Mouse (Mus musculus) myocyte (in vitro differentiated cells): ENCODE results near the gene B230118H07Rik. TPM values are rescaled to one million over a fixed set of nuclear protein-coding genes. Genes with fewer than 3 reads are reported as not detected.

ENCODE experiments used
- H3K27me3 ChIP-seq: one replicate; pipeline ENCODE4 v1.6.1; 2011; ENCODE audit not compliant: control insufficient read depth, insufficient read depth, insufficient read length
- H3K36me3 ChIP-seq: one replicate; pipeline ENCODE4 v1.6.1; 2011; ENCODE audit not compliant: control insufficient read depth, insufficient read depth
- H3K4me2 ChIP-seq: one replicate; pipeline ENCODE4 v1.6.1; 2011; ENCODE audit warnings: low read depth, control low read depth
- H3K4me3 ChIP-seq: one replicate; pipeline ENCODE4 v1.5.1; 2011; ENCODE audit warnings: mild to moderate bottlenecking, control low read depth, moderate library complexity
- H3K79me2 ChIP-seq: one replicate; pipeline ENCODE4 v1.6.1; 2011; ENCODE audit not compliant: control insufficient read depth, insufficient read depth
- H3ac ChIP-seq: one replicate; pipeline ENCODE4 v1.6.1; 2011; ENCODE audit not compliant: control insufficient read depth, insufficient read length
- CEBPB ChIP-seq: IDR thresholded peaks from 2 replicates; pipeline ENCODE4 v1.6.1; 2011; ENCODE audit warnings: mild to moderate bottlenecking, moderate library complexity; ENCODE audit not compliant: poor library complexity, insufficient read depth, severe bottlenecking
- E2F4 ChIP-seq: IDR thresholded peaks from one replicate; pipeline ENCODE4 v1.6.1; 2011; ENCODE audit warnings: mild to moderate bottlenecking, control low read depth, moderate library complexity; ENCODE audit not compliant: insufficient read depth
- MAX ChIP-seq: IDR thresholded peaks from one replicate; pipeline ENCODE4 v1.6.1; 2011; ENCODE audit warnings: low read depth, mild to moderate bottlenecking, control low read depth
- MYOD1 ChIP-seq, 3 experiments: IDR thresholded peaks; one replicate each; pipeline ENCODE4 v1.6.1; 2011; ENCODE audit warnings: control low read depth in 2 of 3, low read depth in 2 of 3, mild to moderate bottlenecking in 2 of 3, moderate library complexity in 1 of 3; ENCODE audit not compliant: insufficient read length in 2 of 3, control insufficient read depth in 1 of 3
- MYOG ChIP-seq, 3 experiments: IDR thresholded peaks; one replicate each; pipeline ENCODE4 v1.6.1; 2011; ENCODE audit warnings: control low read depth in 2 of 3, low read depth in 2 of 3, mild to moderate bottlenecking in 2 of 3; ENCODE audit not compliant: insufficient read length in 2 of 3, control insufficient read depth in 1 of 3, insufficient read depth in 1 of 3
- POLR2A ChIP-seq: IDR thresholded peaks from one replicate; pipeline ENCODE4 v1.6.1; 2011; ENCODE audit warnings: low read depth, mild to moderate bottlenecking, control low read depth, moderate library complexity; ENCODE audit not compliant: insufficient read length
- POLR2AphosphoS2 ChIP-seq: IDR thresholded peaks from one replicate; pipeline ENCODE4 v1.6.1; 2011; ENCODE audit warnings: low read depth, control low read depth; ENCODE audit not compliant: insufficient read length
- REST ChIP-seq: IDR thresholded peaks from one replicate; pipeline ENCODE4 v1.6.1; 2011; ENCODE audit warnings: mild to moderate bottlenecking, control low read depth, moderate library complexity; ENCODE audit not compliant: insufficient read depth, insufficient read length
- SRF ChIP-seq: IDR thresholded peaks from one replicate; pipeline ENCODE4 v1.6.1; 2011; ENCODE audit warnings: low read depth; ENCODE audit not compliant: control insufficient read depth, insufficient read length
- TCF12 ChIP-seq: IDR thresholded peaks from one replicate; pipeline ENCODE4 v1.6.1; 2011; ENCODE audit warnings: mild to moderate bottlenecking, control low read depth; ENCODE audit not compliant: poor library complexity, insufficient read depth, severe bottlenecking
- TCF3 ChIP-seq: IDR thresholded peaks from one replicate; pipeline ENCODE4 v1.6.1; 2011; ENCODE audit warnings: low read depth, control low read depth; ENCODE audit not compliant: insufficient read length
- USF1 ChIP-seq: IDR thresholded peaks from one replicate; pipeline ENCODE4 v1.6.1; 2011; ENCODE audit warnings: low read depth, mild to moderate bottlenecking, control low read depth, moderate library complexity
- polyA plus RNA-seq: library from polyadenylated mRNA; unstranded; fragments of >200 nt; fragmentation: generic; extraction: Trizol; gene quantifications from one replicate; pipeline ENCODE4 v1.2.1, GENCODE M21; 2012; ENCODE audit warnings: missing spikeins

B230118H07Rik gene
- polyA plus RNA-seq = 18.1 TPM

GRCm38 (mm10) chr2:101649114-101649671, at the start of gene B230118H07Rik, which contains the start of gene Rag1:
B230118H07Rik (minus strand) TSS chr2:101649532.
Rag1 (minus strand) TSS chr2:101649501.
- H3K4me2 ChIP-seq = no peak within 1 kb of the TSS
- H3ac ChIP-seq = no peak within 1 kb of the TSS
- H3K36me3 ChIP-seq = no peaks in the 10 kb centered on the region
- H3K79me2 ChIP-seq = no peaks in the 10 kb centered on the region
- no peak within 1 kb of the TSS for H3K4me3 ChIP-seq
- no peak for TF ChIP-seq REST
- TF ChIP-seq SRF = no peak
- no peak for TF ChIP-seq E2F4
- TF ChIP-seq TCF12 = no peak
- no peak for TF ChIP-seq MYOD1 (IDR thresholded peaks at IDR 0.05; ENCODE audit: control insufficient read depth in 1 of 3, insufficient read length in 2 of 3, low read depth in 2 of 3)
- TF ChIP-seq TCF3 = no peak
- TF ChIP-seq MAX = no peak
- TF ChIP-seq POLR2A = no peak
- TF ChIP-seq USF1 = no peak
- TF ChIP-seq CEBPB = no peak
- no peak for TF ChIP-seq POLR2AphosphoS2
- TF ChIP-seq MYOG (IDR thresholded peaks at IDR 0.05; ENCODE audit: control insufficient read depth in 1 of 3, insufficient read depth in 1 of 3, insufficient read length in 2 of 3, low read depth in 2 of 3) = no peak
- peaks cover 38% of the 10 kb centered on the region for H3K27me3 ChIP-seq

DNA sequence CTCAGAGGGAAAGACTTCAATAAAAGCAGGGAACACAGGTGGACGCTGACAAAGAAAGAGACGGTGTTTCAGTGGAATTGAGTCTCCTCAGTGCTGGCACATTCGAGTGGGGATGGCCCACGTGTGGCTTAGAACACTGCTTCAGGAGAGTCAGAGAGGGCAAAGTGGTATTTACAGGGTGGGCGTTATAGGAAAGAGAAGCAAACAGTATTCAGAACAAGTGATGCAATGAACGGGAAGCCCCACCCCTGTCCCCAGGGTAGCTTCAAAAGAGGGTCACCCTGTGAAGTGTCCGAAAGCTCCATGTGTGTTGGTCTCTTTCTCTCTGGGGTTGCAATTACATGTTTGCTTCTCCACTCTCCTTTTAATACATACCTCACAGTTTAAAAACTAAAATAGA, 46.3 kb upstream of the B230118H07Rik start:
- no peak overlapping the region for H3K4me3 ChIP-seq
- no peak for TF ChIP-seq MYOD1 (IDR thresholded peaks at IDR 0.05; ENCODE audit: control insufficient read depth in 1 of 3, insufficient read length in 2 of 3, low read depth in 2 of 3)
- no peak for TF ChIP-seq POLR2A
- TF ChIP-seq MAX = no peak
- TF ChIP-seq SRF = no peak
- TF ChIP-seq MYOG (IDR thresholded peaks at IDR 0.05; ENCODE audit: control insufficient read depth in 1 of 3, insufficient read depth in 1 of 3, insufficient read length in 2 of 3, low read depth in 2 of 3) = no peak
- no peak for TF ChIP-seq REST
- TF ChIP-seq E2F4 = no peak
- TF ChIP-seq CEBPB = no peak
- TF ChIP-seq POLR2AphosphoS2 = no peak
- TF ChIP-seq USF1 = no peak
- H3K4me2 ChIP-seq = no peak overlapping the region

DNA sequence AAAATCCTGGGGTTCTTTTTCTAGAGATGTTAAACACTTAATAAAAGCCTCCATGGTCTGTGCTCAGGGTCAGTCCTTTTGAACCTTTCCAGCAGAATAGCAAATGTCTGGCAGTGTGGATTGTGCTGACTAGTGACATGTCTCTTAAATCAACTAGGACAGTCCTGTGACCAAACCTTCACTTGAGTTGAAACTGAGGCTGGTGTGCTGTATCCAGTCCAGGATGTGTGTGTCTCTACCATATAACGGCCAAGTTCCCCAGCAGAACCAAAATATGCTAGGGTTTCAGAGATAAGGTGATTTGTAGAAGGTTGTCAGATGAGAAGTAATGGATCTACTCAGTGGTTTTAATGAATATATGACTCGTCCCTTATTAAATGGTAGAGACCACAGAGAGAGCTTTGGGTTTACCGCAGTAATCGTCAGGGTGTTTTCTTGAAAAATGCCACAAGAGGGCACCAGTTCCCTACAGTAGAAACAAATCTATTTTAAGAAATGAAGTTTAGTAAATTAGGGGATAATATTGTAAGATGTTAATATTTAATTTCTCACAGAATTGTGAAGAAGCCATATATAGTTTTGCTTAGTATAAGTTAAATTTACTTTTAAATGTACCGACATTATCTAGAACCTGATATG, 44.4 kb upstream of the B230118H07Rik start:
- peaks cover 22% of the 10 kb centered on the region for H3K36me3 ChIP-seq
- H3K27me3 ChIP-seq = no peaks in the 10 kb centered on the region
- H3K4me3 ChIP-seq = no peak overlapping the region
- no peak overlapping the region for H3K4me2 ChIP-seq
- H3ac ChIP-seq = no peak overlapping the region
- TF ChIP-seq E2F4 (no peak), MAX (no peak), MYOG (IDR thresholded peaks at IDR 0.05; ENCODE audit: control insufficient read depth in 1 of 3, insufficient read depth in 1 of 3, insufficient read length in 2 of 3, low read depth in 2 of 3) (no peak), TCF3 (no peak), POLR2AphosphoS2 (no peak), SRF (no peak), POLR2A (no peak), CEBPB (no peak), TCF12 (no peak)
- H3K79me2 ChIP-seq = no peaks in the 10 kb centered on the region

More for the DNA sequence above, 46.3 kb upstream of the B230118H07Rik start:
- no peak overlapping the region for H3ac ChIP-seq
- peaks cover 22% of the 10 kb centered on the region for H3K36me3 ChIP-seq
- no peaks in the 10 kb centered on the region for H3K27me3 ChIP-seq
- no peaks in the 10 kb centered on the region for H3K79me2 ChIP-seq

DNA sequence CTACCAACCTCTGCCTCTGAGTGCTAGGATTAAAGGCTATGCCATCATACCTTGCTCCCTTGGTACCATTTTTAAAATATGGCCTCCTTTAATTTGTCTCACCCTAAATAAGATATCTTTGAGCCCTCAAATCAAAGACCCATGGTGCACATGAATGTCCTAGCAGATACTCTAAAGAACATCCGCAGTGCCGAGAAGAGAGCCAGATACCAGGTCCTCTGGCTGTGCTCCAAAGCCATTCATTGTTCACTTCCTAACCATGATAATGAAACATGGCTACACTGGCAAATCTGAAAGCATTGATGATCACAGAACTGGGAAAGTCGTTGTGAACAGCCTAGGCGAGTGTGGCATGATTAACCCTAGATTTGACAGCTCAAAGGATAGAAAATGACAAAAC, 43.7 kb upstream of the B230118H07Rik start:
- H3K27me3 ChIP-seq = no peaks in the 10 kb centered on the region
- H3K4me3 ChIP-seq = no peak overlapping the region
- no peak overlapping the region for H3K4me2 ChIP-seq
- peaks cover 22% of the 10 kb centered on the region for H3K36me3 ChIP-seq
- no peak overlapping the region for H3ac ChIP-seq
- TF ChIP-seq POLR2AphosphoS2 (no peak), CEBPB (no peak), TCF3 (no peak), POLR2A (no peak), E2F4 (no peak)
- no peaks in the 10 kb centered on the region for H3K79me2 ChIP-seq

GRCm38 (mm10) chr2:101690252-101690827, 41.0 kb upstream of the B230118H07Rik start:
- Histone ChIP-seq H3K27me3 (no peaks in the 10 kb centered on the region), H3K79me2 (no peaks in the 10 kb centered on the region), H3K36me3 (peaks cover 10% of the 10 kb centered on the region), H3ac (no peak overlapping the region), H3K4me3 (no peak overlapping the region), H3K4me2 (no peak overlapping the region)
- TF ChIP-seq POLR2A (no peak), USF1 (no peak), TCF12 (no peak), CEBPB (no peak), MYOG (IDR thresholded peaks at IDR 0.05; ENCODE audit: control insufficient read depth in 1 of 3, insufficient read depth in 1 of 3, insufficient read length in 2 of 3, low read depth in 2 of 3) (no peak), REST (no peak), SRF (no peak), E2F4 (no peak), TCF3 (no peak), POLR2AphosphoS2 (no peak), MYOD1 (IDR thresholded peaks at IDR 0.05; ENCODE audit: control insufficient read depth in 1 of 3, insufficient read length in 2 of 3, low read depth in 2 of 3) (no peak), MAX (no peak)
